Mouse (Mus musculus): ENCODE measurements around the gene Mettl7a1. TPM values are rescaled to one million over a fixed set of nuclear protein-coding genes. Genes with fewer than 3 reads are reported as not detected.
"Not testable (repeated sequence)": the region's sequence is repeated elsewhere in the genome, so short reads cannot be mapped to it uniquely, and the experiment has no call there.

The Mettl7a1 gene
- polyA plus RNA-seq, 1 experiment from 2014 or later: 7.6 TPM

DNA sequence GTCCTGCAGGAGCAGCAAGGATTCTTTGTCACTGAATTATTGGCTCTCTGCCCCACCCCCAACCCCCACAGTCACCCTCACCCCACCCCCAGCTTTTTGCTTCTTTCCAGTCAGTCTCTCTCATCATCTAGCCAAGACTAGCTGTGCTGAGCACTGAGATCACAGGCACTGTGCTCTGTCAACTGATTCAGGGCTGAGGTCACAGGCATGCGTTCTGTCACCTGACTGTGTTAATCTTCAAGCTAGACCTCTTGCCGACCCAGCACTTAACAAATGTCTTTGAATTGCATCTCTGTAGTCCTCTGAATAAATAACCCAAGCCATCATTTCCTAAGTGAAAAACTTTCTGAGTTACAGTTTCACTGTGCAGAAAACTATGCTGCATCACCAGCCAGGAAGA, 45.6 kb downstream of the Mettl7a1 start:
- 36% methylated on average over 2 of the region's 2 CpGs for WGBS

DNA sequence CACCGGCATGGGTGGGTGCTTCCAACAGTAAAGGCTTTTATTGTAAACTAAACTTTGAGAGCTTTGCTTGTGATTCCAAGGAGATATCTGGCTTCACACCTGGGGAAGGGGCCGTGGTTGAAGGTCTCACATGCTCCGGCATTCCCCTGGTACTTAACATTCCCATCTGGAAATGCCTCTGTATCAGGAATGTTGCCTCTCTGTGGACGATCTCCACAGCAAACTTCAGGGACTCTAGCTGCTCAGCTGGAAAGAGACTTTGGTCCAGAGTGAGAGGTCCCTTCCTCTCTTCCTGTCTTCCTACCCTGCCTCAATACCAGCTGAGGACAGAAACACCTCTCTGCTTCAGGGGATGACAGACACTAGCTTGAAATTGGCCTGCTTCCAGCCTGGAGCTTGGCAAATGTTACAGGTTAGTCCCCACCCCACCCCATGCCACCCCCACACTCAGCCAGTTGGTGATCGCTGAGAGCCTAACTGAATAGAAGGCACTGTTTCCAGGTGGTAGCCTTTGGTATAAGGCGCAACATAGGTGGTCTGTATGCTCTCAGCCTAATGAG, 47.6 kb downstream of the Mettl7a1 start:
- Histone ChIP-seq H3K36me3 (no peaks in the 10 kb centered on the region), H3K27me3 (no peaks in the 10 kb centered on the region), H3K4me2 (replicated peaks) (no peak overlapping the region), H3K27ac (replicated peaks) (no peak overlapping the region), H3K4me3 (replicated peaks) (no peak overlapping the region), H3K4me1 (0 out of 2 replicates have a peak, but pooled peaks cover 4% of the 10 kb centered on the region), H3K9ac (no peak overlapping the region), H3K9me3 (replicated peaks) (no peaks in the 10 kb centered on the region)
- 55% methylated on average over 6 of the region's 6 CpGs for WGBS
- no peak for ATAC-seq (ENCODE audit: insufficient number of reproducible peaks, low FRiP score, low TSS enrichment, low read depth)

More for the DNA sequence above, 45.6 kb downstream of the Mettl7a1 start:
- Histone ChIP-seq H3K36me3 (no peaks in the 10 kb centered on the region), H3K4me1 (0 out of 2 replicates have a peak, but pooled peaks cover 4% of the 10 kb centered on the region), H3K9ac (no peak overlapping the region), H3K9me3 (replicated peaks) (no peaks in the 10 kb centered on the region), H3K27me3 (no peaks in the 10 kb centered on the region), H3K4me2 (replicated peaks) (no peak overlapping the region), H3K27ac (replicated peaks) (no peak overlapping the region), H3K4me3 (replicated peaks) (no peak overlapping the region)
- no peak for ATAC-seq (ENCODE audit: insufficient number of reproducible peaks, low FRiP score, low TSS enrichment, low read depth)

DNA sequence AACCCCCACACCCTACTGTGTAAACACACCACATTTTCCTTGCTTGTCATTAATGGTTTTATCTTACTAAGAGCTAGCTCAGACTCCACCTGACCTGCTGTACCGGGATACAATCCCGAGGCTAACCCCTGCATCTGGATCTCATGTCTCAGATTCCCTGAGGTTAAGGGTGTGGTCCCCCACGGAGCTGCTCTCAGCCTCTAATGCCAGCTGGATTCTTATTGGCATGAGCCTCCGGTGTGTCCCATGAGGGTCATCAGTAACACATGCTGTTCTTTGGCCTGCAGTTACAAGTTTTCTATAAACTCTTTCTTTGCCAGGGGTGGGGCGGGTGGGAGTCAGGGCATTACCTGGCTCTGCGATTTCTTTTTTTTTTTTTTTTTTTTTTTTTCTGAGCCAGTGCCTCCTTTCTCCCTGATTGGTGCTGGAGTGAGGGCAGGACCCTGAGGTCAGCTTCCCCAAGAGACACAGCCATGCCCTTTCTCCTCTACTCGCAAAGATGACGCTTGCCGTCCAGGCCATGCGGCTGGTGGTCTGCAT, 48.8 kb downstream of the Mettl7a1 start, which contains the start of the genes Methig1 and Mettl7a2:
Gene Methig1, plus strand, starts transcription at position 439 of the 540 bp plus-strand sequence.
Gene Mettl7a2, plus strand, starts transcription at position 490 of the 540 bp plus-strand sequence.
- Histone ChIP-seq H3K4me2 (replicated peaks) (no peak within 1 kb of the TSS), H3K27me3 (no peaks in the 10 kb centered on the region), H3K4me3 (replicated peaks) (no peak within 1 kb of the TSS), H3K9me3 (replicated peaks) (no peaks in the 10 kb centered on the region), H3K27ac (replicated peaks) (no peak within 1 kb of the TSS), H3K36me3 (no peaks in the 10 kb centered on the region), H3K4me1 (0 out of 2 replicates have a peak, but pooled peaks cover 4% of the 10 kb centered on the region), H3K9ac (no peak within 1 kb of the TSS)
- no peak for ATAC-seq (ENCODE audit: insufficient number of reproducible peaks, low FRiP score, low TSS enrichment, low read depth)
- 61% methylated on average over 10 of the region's 10 CpGs for WGBS

DNA sequence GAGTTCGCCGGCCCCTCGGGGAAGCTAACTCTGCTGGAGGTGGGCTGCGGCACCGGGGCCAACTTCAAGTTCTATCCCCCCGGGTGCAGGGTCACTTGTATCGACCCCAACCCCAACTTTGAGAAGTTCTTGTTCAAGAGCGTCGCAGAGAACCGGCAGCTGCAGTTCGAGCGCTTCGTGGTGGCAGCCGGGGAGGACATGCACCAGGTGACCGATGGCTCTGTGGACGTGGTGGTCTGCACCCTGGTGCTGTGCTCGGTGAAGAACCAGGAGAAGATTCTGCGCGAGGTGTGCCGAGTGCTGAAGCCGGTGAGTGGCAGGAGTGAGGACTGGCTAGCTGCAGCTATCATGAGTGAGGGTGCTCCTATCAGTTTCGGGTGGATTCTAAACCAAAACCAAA, 49.5 kb downstream of the Mettl7a1 start:
- not testable (repeated sequence) for ATAC-seq (ENCODE audit: insufficient number of reproducible peaks, low FRiP score, low TSS enrichment, low read depth); H3K36me3 ChIP-seq; H3K4me1 ChIP-seq; H3K9ac ChIP-seq; H3K27me3 ChIP-seq; H3K4me2 ChIP-seq (replicated peaks); H3K4me3 ChIP-seq (replicated peaks); H3K27ac ChIP-seq (replicated peaks); H3K9me3 ChIP-seq (replicated peaks)
- WGBS: 93% methylated on average over 16 of the region's 22 CpGs

DNA sequence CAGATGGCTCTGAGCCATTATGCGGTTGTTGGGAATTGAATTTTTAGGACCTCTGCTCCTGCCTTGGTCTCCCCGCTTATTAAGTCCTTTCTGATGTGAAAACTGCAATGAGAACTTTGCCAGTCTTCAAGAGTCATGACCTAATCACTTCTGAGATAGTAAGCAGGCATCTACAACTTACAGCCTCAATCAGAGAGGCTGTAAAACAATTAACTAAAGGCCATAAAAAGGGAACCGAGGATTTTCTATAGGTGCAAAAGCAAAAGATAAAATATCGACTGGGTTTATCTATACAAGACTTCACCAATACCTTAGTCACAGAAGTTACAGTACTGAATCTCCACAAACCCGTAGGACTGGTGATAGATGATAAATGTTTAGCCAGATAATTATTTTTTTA, 51.9 kb downstream of the Mettl7a1 start:
- no peaks in the 10 kb centered on the region for H3K9me3 ChIP-seq (replicated peaks)
- ATAC-seq (ENCODE audit: insufficient number of reproducible peaks, low FRiP score, low TSS enrichment, low read depth): no peak
- no peak overlapping the region for H3K4me3 ChIP-seq (replicated peaks)
- H3K4me1 ChIP-seq: 0 out of 2 replicates have a peak, but pooled peaks cover 4% of the 10 kb centered on the region
- 83% methylated on average over 5 of the region's 5 CpGs for WGBS
- H3K27me3 ChIP-seq: no peaks in the 10 kb centered on the region
- no peak overlapping the region for H3K9ac ChIP-seq
- H3K27ac ChIP-seq (replicated peaks): no peak overlapping the region
- no peaks in the 10 kb centered on the region for H3K36me3 ChIP-seq
- no peak overlapping the region for H3K4me2 ChIP-seq (replicated peaks)

DNA sequence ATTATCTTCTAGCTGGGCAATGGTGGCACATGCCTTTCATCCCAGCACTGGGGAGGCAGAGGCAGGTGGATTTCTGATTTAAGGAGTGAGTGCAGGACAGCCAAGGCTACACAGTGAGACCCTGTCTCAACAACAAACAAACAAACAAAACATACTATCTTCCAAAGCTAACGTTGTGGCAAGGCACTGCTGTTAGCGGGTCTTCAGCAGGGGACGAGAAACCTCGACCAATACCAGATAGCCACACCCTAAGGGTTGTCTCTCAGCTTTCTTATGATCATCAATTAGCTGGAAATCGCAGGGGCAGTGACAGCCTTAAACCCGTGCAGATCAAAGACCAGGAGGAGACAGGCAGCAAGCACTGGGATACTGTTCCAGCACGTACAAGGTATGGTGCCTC, 60.3 kb downstream of the Mettl7a1 start, which contains the start of gene Higd1c:
Gene Higd1c, plus strand, starts transcription at position 301 of the 400 bp plus-strand sequence.
- Histone ChIP-seq H3K4me3 (replicated peaks) (no peak within 1 kb of the TSS), H3K27me3 (no peaks in the 10 kb centered on the region), H3K27ac (replicated peaks) (no peak within 1 kb of the TSS), H3K4me1 (no peaks in the 10 kb centered on the region), H3K9ac (no peak within 1 kb of the TSS), H3K36me3 (no peaks in the 10 kb centered on the region), H3K9me3 (replicated peaks) (no peaks in the 10 kb centered on the region), H3K4me2 (replicated peaks) (no peak within 1 kb of the TSS)
- ATAC-seq (ENCODE audit: insufficient number of reproducible peaks, low FRiP score, low TSS enrichment, low read depth): no peak
- WGBS: 55% methylated on average over 7 of the region's 7 CpGs

DNA sequence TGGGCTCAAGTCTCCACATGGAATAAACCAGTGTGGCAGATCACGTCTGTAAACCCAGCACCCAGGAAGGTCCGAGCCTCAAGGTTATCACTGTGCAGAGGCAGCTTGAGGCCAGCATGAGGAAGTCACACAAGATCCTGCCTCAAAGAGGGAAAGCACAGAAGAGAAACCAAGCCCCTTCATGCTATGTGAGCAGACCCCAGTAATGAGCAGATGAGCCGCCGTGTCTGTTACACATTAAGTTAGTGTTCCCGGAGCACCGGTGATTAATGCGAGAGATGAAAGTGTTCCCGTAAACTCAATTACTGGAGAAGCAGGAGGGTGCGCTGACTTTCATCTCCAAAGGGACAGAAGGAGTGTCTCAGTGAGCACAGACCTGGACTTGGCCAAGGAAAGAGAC, 62.0 kb downstream of the Mettl7a1 start:
- not testable (repeated sequence) for H3K9me3 ChIP-seq (replicated peaks); H3K27ac ChIP-seq (replicated peaks); H3K4me1 ChIP-seq; H3K4me2 ChIP-seq (replicated peaks); H3K27me3 ChIP-seq; H3K4me3 ChIP-seq (replicated peaks); H3K9ac ChIP-seq; H3K36me3 ChIP-seq; ATAC-seq (ENCODE audit: insufficient number of reproducible peaks, low FRiP score, low TSS enrichment, low read depth)
- 30% methylated on average over 9 of the region's 9 CpGs for WGBS

DNA sequence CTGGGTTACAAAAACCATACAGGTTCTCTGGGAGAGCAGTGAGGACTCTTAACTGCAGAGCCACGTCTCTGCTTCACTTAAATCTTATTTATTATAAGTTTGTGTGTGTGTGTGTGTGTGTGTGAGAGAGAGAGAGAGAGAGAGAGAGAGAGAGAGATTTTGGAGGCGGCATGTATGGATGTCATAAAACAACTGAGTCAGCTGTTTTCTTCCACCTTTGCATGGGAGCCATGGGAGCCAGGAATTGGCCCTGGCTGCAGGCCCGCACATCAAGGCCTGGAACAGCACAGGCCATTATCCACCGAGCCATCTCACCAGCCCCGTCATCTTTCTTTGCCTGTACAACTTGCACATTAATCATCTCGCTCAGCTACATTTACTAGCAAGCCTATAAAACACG, 63.2 kb downstream of the Mettl7a1 start:
- ATAC-seq (ENCODE audit: insufficient number of reproducible peaks, low FRiP score, low TSS enrichment, low read depth): no peak
- Histone ChIP-seq H3K36me3 (no peaks in the 10 kb centered on the region), H3K4me3 (replicated peaks) (no peak overlapping the region), H3K4me1 (no peaks in the 10 kb centered on the region), H3K4me2 (replicated peaks) (no peak overlapping the region), H3K27me3 (no peaks in the 10 kb centered on the region), H3K9ac (no peak overlapping the region), H3K27ac (replicated peaks) (no peak overlapping the region), H3K9me3 (replicated peaks) (no peaks in the 10 kb centered on the region)
- WGBS: 72% methylated on average over 7 of the region's 7 CpGs

DNA sequence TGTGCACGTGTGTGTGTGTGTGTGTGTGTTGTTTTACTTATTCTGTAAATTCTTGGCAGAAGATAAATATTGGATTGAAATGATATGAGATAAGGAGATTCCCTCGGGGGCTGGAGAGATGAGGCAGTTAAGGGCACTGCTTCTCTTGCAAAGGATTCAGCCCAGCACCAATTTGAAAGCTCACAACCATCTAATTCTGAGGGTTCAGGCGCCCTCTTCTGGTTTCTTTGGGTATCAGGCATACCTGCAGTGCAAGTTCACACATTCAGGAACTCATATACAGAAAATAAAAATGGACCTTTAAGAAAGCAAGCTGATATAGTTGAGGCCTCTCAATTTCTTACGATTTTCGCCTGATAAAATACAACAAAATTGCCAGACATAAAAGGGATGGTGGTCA, 71.1 kb downstream of the Mettl7a1 start:
- 26% methylated on average over 5 of the region's 5 CpGs for WGBS

DNA sequence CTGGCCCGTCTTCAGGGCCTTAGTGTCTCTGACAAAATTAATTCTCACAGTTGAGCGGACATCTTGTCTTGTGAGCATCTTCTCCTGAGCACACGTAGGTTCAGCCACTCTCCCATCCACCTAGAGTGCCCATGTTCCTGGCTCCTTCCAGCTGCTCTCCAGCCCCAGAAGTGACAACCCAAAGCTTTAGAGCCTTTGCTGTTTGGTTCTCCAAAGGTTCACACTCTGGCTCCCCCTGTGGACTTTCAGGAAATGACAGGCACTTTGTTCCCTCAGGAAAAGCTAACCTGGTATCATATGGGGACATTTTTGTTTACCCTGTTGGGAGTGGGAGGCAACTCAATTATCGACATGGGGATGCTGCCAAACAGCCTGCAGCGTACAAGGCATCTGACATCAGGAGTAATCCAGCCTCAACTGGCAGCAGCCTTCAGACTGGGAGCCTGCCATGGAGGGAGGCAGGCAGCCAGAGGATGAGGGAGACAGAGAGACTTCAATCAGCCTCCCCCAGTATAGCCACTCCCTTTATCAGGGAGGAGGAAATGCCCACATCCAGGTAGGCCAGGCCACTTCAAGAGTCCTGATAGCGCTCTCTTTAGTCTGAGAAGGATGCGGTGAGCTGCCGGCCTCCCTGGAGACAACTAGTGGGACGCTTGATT, 74.0 kb downstream of the Mettl7a1 start:
- not testable (repeated sequence) for ATAC-seq (ENCODE audit: insufficient number of reproducible peaks, low FRiP score, low TSS enrichment, low read depth)
- 18% methylated on average over 3 of the region's 9 CpGs for WGBS

More for the DNA sequence above, 71.1 kb downstream of the Mettl7a1 start:
- H3K36me3 ChIP-seq: no peaks in the 10 kb centered on the region
- no peak overlapping the region for H3K4me3 ChIP-seq (replicated peaks)
- no peak for ATAC-seq (ENCODE audit: insufficient number of reproducible peaks, low FRiP score, low TSS enrichment, low read depth)
- H3K4me2 ChIP-seq (replicated peaks): no peak overlapping the region
- H3K27me3 ChIP-seq: no peaks in the 10 kb centered on the region
- no peak overlapping the region for H3K9ac ChIP-seq
- no peaks in the 10 kb centered on the region for H3K9me3 ChIP-seq (replicated peaks)
- H3K27ac ChIP-seq (replicated peaks): no peak overlapping the region
- H3K4me1 ChIP-seq: no peaks in the 10 kb centered on the region

More for the DNA sequence above, 74.0 kb downstream of the Mettl7a1 start:
- H3K4me2 ChIP-seq (replicated peaks); H3K27ac ChIP-seq (replicated peaks); H3K27me3 ChIP-seq; H3K36me3 ChIP-seq; H3K4me3 ChIP-seq (replicated peaks); H3K9me3 ChIP-seq (replicated peaks); H3K9ac ChIP-seq; H3K4me1 ChIP-seq: not testable (repeated sequence)

Data from embryonic facial prominence, embryonic 15.5 days (tissue).